Mouse (Mus musculus): ENCODE results near the gene Rims1.

GRCm38 (mm10) chr1:22254278-22254677 is 551.5 kb downstream of the Rims1 start:
- no peak for TF ChIP-seq MAX (IDR thresholded peaks at IDR 0.05)
- TF ChIP-seq CTCF (IDR thresholded peaks at IDR 0.05; ENCODE audit: control insufficient read depth, insufficient read depth, insufficient read length), result no peak
- TF ChIP-seq MYOD1 (IDR thresholded peaks at IDR 0.05; ENCODE audit: control insufficient read depth, insufficient read length, low read depth), result no peak
- TF ChIP-seq USF1 (IDR thresholded peaks at IDR 0.05; ENCODE audit: low read depth), result no peak
- TF ChIP-seq MYOG (IDR thresholded peaks at IDR 0.05; ENCODE audit: control insufficient read depth, extremely low read depth, insufficient read length), result no peak

Measured in C2C12 (cell line).